Mouse (Mus musculus): ENCODE results near the gene Lamb1. TPM values are rescaled to one million over a fixed set of nuclear protein-coding genes. Genes with fewer than 3 reads are reported as not detected.

The Lamb1 gene
- total and polyA plus RNA-seq, 3 experiments: under 0.01 TPM; not detected in 2

DNA sequence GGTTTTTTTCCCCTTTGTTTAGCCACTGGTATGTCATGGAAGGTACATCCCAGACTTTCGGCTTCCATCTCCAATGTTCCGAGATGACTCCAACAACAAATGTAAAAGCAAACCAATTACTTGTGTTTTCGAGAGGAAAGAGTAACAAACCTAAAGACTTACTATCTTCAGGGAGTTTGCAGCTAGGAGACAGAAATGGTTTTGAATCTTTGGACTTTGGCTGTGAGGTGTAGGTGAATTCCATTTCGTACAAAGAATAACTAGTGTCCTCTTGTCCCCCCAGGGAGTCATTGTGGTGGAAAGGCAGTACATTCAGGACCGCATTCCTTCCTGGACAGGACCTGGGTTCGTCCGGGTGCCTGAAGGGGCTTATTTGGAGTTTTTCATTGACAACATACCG is 33.5 kb downstream of the Lamb1 start:
- in situ Hi-C loops (cut with MboI; ENCODE audit: low pct_ligation_motif_present, low pct_unique_long_range_greater_than_20kb, low sequenced_read_pairs) (no loop called here), dilution Hi-C loops (cut with MboI; ENCODE audit: extremely low pct_ligation_motif_present, extremely low pct_unique_long_range_greater_than_20kb, low sequenced_read_pairs) (no loop called here)
- Histone ChIP-seq H3K4me1 (ENCODE audit: control insufficient read depth in 1 of 2, insufficient read depth in 2 of 2) (peaks cover 0 to 3% of the 10 kb centered on the region in 2 experiments; a peak in 2 of 4 replicates), H3K27me3 (replicated peaks) (no peaks in the 10 kb centered on the region), H3K9ac (ENCODE audit: insufficient read depth, low read depth) (no peak overlapping the region), H3K9me3 (replicated peaks; ENCODE audit: low read length) (no peaks in the 10 kb centered on the region), H3K36me3 (replicated peaks in 1 of 2; ENCODE audit: control insufficient read depth in 1 of 2, insufficient read depth in 1 of 2, low read length in 1 of 2) (no peaks in the 10 kb centered on the region), H3K27ac (ENCODE audit: insufficient read depth, low read depth) (no peak overlapping the region), H3K4me3 (replicated peaks in 1 of 3; ENCODE audit: low read depth in 2 of 3, low read length in 2 of 3, poor library complexity in 1 of 3) (no peak overlapping the region), H3K4me2 (ENCODE audit: insufficient read depth, low read depth, poor library complexity, severe bottlenecking) (no peak overlapping the region), H3K79me2 (replicated peaks; ENCODE audit: control insufficient read depth, extremely low read depth, insufficient read depth, poor library complexity, severe bottlenecking) (no peaks in the 10 kb centered on the region)
- no peak for TF ChIP-seq BHLHE40 (IDR thresholded peaks at IDR 0.05; ENCODE audit: low read depth, low read length)
- TF ChIP-seq TCF12 (IDR thresholded peaks at IDR 0.05; ENCODE audit: low read depth, low read length): no peak
- no peak for TF ChIP-seq CHD2 (IDR thresholded peaks at IDR 0.05; ENCODE audit: low read length)
- no peak for TF ChIP-seq MAFK (IDR thresholded peaks at IDR 0.05; ENCODE audit: insufficient replicate concordance, low read length)
- no peak for TF ChIP-seq ETS1 (conservative IDR thresholded peaks at IDR 0.05; ENCODE audit: low read depth, low read length)
- no peak for TF ChIP-seq MXI1 (IDR thresholded peaks at IDR 0.05; ENCODE audit: low read depth, low read length)
- no peak for TF ChIP-seq NRF1 (IDR thresholded peaks at IDR 0.05; ENCODE audit: low read depth, low read length)
- TF ChIP-seq UBTF (IDR thresholded peaks at IDR 0.05; ENCODE audit: low read depth, low read length): no peak
- TF ChIP-seq GABPA (IDR thresholded peaks at IDR 0.05; ENCODE audit: insufficient replicate concordance, low read depth, low read length): no peak
- TF ChIP-seq MAX (IDR thresholded peaks at IDR 0.05; ENCODE audit: low read length): no peak
- TF ChIP-seq ZKSCAN1 (IDR thresholded peaks at IDR 0.05; ENCODE audit: borderline replicate concordance, low read depth, low read length): no peak
- no peak for TF ChIP-seq ZNF384 (IDR thresholded peaks at IDR 0.05; ENCODE audit: low read depth, low read length)
- TF ChIP-seq HCFC1 (IDR thresholded peaks at IDR 0.05; ENCODE audit: low read depth, low read length): no peak
- no peak for TF ChIP-seq E2F4 (IDR thresholded peaks at IDR 0.05; ENCODE audit: insufficient replicate concordance, low read depth, low read length)
- DNase-seq (ENCODE audit: extremely low read depth): no peak

GRCm38 (mm10) chr12:31299126-31299525 is 34.1 kb downstream of the Lamb1 start:
- Histone ChIP-seq H3K9ac (ENCODE audit: insufficient read depth, low read depth) (no peak overlapping the region), H3K4me1 (ENCODE audit: control insufficient read depth in 1 of 2, insufficient read depth in 2 of 2) (peaks cover 0 to 3% of the 10 kb centered on the region in 2 experiments; a peak in 2 of 4 replicates), H3K36me3 (replicated peaks in 1 of 2; ENCODE audit: control insufficient read depth in 1 of 2, insufficient read depth in 1 of 2, low read length in 1 of 2) (no peaks in the 10 kb centered on the region), H3K4me3 (replicated peaks in 1 of 3; ENCODE audit: low read depth in 2 of 3, low read length in 2 of 3, poor library complexity in 1 of 3) (no peak overlapping the region), H3K27me3 (replicated peaks) (no peaks in the 10 kb centered on the region), H3K9me3 (replicated peaks; ENCODE audit: low read length) (no peaks in the 10 kb centered on the region), H3K79me2 (replicated peaks; ENCODE audit: control insufficient read depth, extremely low read depth, insufficient read depth, poor library complexity, severe bottlenecking) (no peaks in the 10 kb centered on the region), H3K27ac (ENCODE audit: insufficient read depth, low read depth) (no peak overlapping the region), H3K4me2 (ENCODE audit: insufficient read depth, low read depth, poor library complexity, severe bottlenecking) (no peak overlapping the region)
- in situ Hi-C loops (cut with MboI; ENCODE audit: low pct_ligation_motif_present, low pct_unique_long_range_greater_than_20kb, low sequenced_read_pairs): no loop called here
- dilution Hi-C loops (cut with MboI; ENCODE audit: extremely low pct_ligation_motif_present, extremely low pct_unique_long_range_greater_than_20kb, low sequenced_read_pairs): no loop called here
- no peak for DNase-seq (ENCODE audit: extremely low read depth)
- TF ChIP-seq CHD2 (IDR thresholded peaks at IDR 0.05; ENCODE audit: low read length): no peak
- TF ChIP-seq RAD21 (IDR thresholded peaks at IDR 0.05; ENCODE audit: low read depth, low read length): no peak
- no peak for TF ChIP-seq USF1 (IDR thresholded peaks at IDR 0.05; ENCODE audit: low read depth, low read length)
- no peak for TF ChIP-seq HCFC1 (IDR thresholded peaks at IDR 0.05; ENCODE audit: low read depth, low read length)
- TF ChIP-seq NRF1 (IDR thresholded peaks at IDR 0.05; ENCODE audit: low read depth, low read length): no peak
- TF ChIP-seq MAX (IDR thresholded peaks at IDR 0.05; ENCODE audit: low read length): no peak
- no peak for TF ChIP-seq ZKSCAN1 (IDR thresholded peaks at IDR 0.05; ENCODE audit: borderline replicate concordance, low read depth, low read length)
- no peak for TF ChIP-seq E2F4 (IDR thresholded peaks at IDR 0.05; ENCODE audit: insufficient replicate concordance, low read depth, low read length)
- TF ChIP-seq USF2 (conservative IDR thresholded peaks at IDR 0.05; ENCODE audit: low read depth, low read length): no peak
- no peak for TF ChIP-seq ZMIZ1 (IDR thresholded peaks at IDR 0.05; ENCODE audit: low read depth, low read length)
- no peak for TF ChIP-seq SMC3 (IDR thresholded peaks at IDR 0.05; ENCODE audit: low read depth, low read length)
